Mouse (Mus musculus) lung, postnatal 0 days (tissue): ENCODE measurements around the gene Triobp.

Experiments
- CTCF ChIP-seq: IDR thresholded peaks from 2 replicates; pipeline ENCODE4 v1.5.1; 2016; ENCODE audit warnings: antibody characterized with exemption, mild to moderate bottlenecking
- EP300 ChIP-seq: IDR thresholded peaks from 2 replicates; pipeline ENCODE4 v1.6.1; 2016; ENCODE audit warnings: antibody characterized with exemption, mild to moderate bottlenecking, control low read depth

DNA sequence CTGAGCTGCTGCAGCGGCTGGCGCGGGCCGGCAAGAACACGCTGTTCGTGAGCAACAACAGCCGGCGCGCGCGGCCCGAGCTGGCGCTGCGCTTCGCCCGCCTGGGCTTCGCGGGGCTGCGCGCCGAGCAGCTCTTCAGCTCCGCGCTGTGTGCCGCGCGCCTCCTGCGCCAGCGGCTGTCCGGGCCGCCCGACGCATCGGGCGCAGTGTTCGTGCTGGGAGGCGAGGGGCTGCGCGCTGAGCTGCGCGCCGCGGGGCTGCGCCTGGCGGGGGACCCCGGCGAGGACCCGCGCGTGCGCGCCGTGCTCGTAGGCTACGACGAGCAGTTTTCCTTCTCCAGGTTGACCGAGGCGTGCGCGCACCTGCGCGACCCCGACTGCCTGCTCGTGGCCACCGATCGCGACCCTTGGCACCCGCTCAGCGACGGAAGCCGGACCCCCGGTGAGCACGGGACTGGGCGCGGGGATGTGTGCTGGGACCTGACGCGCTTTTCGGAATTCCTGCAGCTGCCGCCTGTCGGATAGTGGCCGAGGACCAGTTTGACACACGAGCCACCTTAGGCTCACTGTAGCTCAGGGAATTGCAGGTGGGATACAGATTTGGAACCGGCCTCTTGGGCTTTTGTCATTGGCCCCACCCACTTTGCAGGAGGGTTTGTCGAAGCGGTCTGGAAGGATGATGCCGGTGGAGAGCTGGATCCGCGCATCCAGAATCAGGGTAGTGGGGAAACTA is 33.3 kb upstream of the Triobp start:
- no peak for TF ChIP-seq EP300
- no peak; the same call in 1 of the 2 replicates for TF ChIP-seq CTCF
